Mouse (Mus musculus) liver (tissue): ENCODE data around the gene Dnmt1.

Experiments
- DNase-seq: peaks from one replicate; pipeline ENCODE4 v3.0.0-alpha.2; 2020; ENCODE audit warnings: mixed read lengths

Dnmt1 gene

DNA sequence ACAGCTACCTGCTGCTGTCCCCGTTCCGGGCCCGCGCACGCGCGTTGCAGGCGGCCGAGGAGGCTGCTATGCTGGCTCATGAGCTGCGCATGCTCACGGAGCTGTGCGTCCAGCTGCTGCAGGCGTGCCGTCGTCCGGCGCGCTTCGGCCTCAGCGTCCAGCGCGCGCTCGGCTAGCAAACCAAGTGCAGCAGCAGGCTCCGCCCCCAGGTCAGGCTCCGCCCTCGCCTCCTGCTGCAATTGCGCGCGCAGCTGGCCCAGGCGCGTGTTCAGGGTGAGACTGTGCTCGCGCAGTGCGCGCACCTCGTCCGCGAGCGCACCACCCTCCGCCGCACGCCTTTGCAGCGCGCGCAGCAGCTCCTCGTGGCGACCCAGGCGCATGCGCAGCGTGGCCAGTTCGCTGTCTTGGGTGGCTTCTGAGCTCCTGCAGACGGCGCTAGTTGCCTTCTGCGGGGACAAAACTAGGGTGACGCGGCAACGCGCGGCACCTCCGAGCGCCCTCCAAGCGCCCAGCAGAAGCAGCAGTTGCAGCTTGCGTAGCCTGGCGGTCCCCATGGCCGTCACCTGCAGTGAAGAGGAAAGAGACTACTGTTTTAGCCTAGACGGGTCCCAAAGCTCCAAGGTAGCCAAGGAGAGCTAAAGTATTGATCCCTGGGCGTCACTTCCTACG is 81.5 kb downstream of the Dnmt1 start:
- peak; percentile 99 for DNase-seq

DNA sequence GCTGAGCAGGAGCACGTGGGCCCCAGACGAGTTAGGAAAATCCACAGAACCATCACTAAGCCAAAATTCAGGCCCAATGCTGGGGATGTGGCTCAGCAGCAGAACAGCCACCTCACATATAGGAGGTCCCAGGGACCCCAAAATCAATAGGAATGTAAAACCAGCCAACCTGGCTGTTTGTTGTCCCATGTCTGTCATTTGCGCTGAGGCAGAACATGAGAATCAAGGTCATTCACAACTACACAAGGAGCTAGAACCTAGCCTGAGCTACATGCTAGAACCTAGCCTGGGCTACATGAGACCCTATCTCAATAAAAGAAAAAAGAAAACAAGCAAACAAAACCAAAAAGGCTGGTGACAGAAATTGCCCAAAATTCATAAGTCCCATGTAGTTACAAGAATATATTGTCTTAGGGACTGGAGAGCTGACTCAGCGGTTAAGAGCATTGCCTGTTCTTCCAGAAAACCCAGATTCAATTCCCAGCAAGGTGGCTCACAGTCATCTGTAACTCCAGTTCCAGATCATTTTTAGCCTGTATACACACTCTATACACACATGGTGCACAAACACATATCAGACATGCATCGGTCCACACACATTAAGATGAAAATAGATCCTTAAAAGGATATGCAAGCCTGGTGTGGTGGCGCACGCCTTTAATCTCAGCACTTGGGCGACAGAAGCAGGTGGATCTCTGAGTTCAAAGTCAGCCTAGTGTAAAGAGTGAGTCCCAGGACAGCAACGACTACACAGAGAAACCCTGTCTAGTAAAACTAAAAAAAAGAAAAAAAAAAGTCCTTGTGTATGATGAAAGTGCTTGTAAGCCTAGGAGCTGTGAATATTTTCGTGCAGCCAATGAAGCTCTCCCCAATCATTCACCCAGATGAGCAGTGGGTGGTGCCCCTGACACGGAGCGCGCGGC is 82.3 kb downstream of the Dnmt1 start:
- DNase-seq: no peak

- no peak for DNase-seq
These were observed 83.2 kb downstream of the Dnmt1 start for GRCm38 (mm10) chr9:20876318-20877117.

DNA sequence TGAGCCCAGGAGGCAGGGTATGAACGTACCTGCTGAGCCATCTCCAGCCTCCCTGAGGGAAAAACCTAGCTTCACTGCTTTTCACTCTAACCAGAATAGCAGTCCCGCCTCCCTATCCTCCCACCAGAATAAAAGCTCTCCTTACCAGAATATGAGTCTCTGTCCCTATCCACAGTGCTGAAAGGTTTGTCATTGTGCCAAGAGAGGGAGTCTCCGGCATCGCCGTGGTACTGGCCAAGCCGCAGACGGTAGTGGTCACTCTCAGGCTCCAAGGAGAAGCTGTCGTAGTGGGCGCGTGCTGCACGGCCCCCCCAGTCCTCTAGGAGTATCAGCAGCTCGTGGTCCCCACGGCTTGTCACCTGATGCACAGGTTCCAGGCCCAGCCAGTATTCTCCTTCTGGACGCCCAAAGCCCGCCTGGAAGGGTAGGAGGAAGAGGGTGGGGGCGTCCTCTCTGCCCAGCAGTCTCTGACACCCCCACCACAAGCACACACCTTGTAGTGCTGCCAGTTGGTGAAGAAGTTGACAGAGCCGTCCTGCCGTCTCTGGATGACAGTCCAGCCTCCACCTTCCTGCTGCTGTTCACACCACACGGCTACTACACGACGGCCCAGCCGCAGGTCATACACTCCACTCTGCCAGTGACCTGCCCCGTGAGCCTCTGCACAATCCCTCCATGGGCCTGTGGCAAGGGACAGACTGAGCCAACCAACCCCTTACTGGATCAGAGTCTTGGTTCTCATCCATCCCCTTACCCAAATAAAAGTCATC is 84.5 kb downstream of the Dnmt1 start:
- DNase-seq: no peak

- DNase-seq: no peak
These were observed 86.2 kb downstream of the Dnmt1 start for GRCm38 (mm10) chr9:20873521-20873920.

GRCm38 (mm10) chr9:20872991-20873390 is 86.7 kb downstream of the Dnmt1 start:
- DNase-seq: no peak

DNA sequence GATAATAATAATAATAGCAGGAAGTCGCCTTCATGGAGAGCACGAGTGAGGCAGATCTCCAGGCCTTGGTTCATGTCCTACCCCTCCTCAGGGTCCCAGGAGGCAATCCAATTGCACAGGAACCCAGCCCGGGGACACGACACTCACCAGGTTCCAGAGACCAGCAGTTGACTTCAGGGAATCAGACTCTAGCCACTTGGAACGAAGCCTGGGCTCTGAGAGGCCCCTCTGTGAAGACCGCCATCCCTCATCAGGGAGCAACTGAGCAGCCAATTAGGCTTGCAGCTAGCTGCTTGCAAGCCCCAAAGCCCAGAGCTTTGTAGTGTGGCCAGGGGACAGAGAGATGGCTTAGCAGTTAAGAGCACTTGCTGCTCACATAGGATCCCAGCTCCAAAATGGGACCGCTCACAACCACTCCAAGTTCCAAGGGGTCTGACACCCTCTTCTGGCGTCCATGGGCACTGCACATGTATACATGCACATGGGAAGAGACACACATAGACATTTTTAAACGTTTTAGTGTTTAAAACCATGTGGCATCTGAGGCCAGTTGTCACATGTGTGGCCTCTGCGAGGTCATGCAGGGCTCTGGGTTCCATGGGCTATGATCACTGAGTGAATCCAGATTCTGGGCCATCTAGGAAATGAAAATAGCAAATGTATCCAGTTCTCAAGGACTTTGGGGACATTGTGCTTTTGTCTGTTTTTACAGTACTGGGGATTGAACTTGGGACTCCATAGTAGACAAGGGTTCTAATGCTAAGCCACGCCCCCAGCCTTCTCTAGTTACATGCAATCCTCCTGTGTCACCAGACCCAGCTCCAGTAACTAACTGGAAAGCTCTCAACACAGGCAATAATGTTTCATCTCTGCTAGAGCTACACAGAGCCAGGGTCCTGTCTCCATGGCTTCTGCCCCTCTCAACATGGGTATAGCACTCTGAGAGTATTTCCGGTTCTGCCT is 89.2 kb downstream of the Dnmt1 start:
- no peak for DNase-seq

DNA sequence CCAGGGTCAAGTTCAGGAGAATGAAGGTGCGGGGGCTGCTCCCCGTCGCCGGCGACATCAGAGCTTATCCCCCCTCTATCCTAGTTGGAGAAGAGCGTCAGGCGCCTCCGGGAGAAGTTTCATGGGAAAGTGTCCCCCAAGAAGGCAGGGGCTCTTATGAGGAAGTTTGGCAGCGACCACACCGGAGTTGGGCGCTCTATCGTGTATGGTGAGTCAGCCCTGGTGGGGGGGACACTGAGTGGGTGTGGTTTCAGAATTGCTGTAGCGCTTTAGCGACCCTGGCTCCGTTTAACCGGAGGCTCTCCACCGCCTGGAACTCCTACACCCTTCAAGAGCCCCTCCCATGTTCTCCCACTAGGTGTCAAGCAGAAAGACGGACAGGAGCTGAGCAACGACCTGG is 90.4 kb downstream of the Dnmt1 start:
- DNase-seq: no peak

DNA sequence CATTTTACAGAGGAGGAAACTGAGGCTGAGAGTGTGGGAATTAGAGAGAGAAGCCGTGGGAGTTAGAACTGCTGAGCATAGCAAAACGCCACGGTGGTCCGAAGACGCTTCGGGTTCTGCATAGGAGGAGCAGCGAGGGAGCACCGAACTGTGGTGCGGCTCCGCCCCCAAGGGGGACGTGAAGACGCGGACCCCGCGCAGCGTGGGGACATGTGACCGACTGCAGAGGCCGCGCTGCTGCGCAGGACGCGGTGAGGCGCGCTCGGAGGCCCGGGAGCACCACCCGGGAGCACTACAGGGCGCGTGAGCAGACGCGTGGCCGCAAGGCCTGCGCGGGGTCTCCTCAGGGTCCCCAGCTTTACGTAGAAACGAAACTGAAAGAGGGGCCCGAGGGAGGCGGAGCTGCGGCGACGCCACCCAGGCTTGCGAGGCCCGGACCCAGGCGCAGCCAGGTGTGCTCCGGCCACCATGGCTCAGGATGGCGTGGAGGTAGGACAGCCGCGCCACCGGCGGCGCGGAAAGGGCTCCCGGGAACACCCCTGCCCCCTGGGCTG is 91.2 kb downstream of the Dnmt1 start, which contains the start of gene A230050P20Rik:
Gene A230050P20Rik, plus strand, starts transcription at position 195 of the 554 bp plus-strand sequence.
- peak; percentile 46 for DNase-seq

DNA sequence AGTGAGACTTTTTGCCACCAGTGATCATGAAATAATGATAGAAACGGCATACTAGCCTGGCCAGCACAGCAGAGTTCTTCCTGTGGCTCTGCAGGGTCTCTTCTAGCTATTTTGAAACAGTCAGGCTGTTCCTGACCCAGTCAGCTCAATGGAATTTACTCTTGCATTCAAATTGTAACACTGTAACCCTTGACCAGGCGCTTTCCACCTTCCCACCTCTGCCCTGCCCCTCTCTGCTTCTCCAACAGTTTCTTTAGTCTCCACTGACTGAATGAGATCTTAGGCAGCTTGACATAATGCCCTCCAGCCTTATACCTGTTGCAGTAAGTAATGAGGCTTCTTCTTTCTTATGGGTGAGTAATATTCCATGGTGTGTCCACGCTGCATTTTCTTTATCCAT is 92.8 kb downstream of the Dnmt1 start:
- DNase-seq: no peak

DNA sequence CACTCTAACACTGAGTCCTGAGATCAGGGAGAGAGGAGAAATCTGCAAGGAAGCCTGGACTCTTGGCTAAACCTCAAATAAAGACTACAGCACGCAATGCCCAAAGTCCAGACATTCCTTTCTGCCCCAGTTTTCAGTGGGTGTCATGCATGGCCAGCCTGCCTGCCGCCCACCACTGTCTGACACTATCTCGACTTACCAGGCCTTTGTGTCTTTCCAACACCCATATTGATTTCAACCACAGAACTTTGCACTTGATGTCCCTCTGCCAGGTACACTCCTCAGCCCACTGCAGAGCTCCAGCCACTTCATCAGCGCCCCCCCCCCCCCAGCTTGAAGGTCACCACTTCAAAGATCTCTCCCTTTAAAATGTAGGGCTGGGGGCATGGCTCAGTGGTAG is 97.5 kb downstream of the Dnmt1 start:
- no peak for DNase-seq

- peak; percentile 53 for DNase-seq
These were observed 97.9 kb downstream of the Dnmt1 start for GRCm38 (mm10) chr9:20861821-20862220.

GRCm38 (mm10) chr9:20859926-20860325 is 99.8 kb downstream of the Dnmt1 start:
- no peak for DNase-seq
